Mouse (Mus musculus) olfactory bulb, adult 2 months (tissue): ENCODE data around the gene Thap12.

Experiments
- CTCF ChIP-seq: fragments of 200-500 bp; IDR thresholded peaks from 2 replicates; pipeline ENCODE4 v1.5.1; 2012; ENCODE audit warnings: low read depth, mild to moderate bottlenecking, low read length, moderate library complexity; ENCODE audit not compliant: insufficient read depth
- POLR2A ChIP-seq: fragments of 200-500 bp; IDR thresholded peaks from 2 replicates; pipeline ENCODE4 v1.6.1; 2012; ENCODE audit warnings: mild to moderate bottlenecking, low read depth, low read length, moderate library complexity; ENCODE audit not compliant: insufficient read depth

- TF ChIP-seq CTCF (no peak), POLR2A (no peak)
Observed at GRCm38 (mm10) chr7:98725686-98726195, 22.8 kb downstream of the Thap12 start.
